Mouse (Mus musculus) bone marrow macrophage, adult 2 months (primary cell): ENCODE data around the gene Tctn1.

ENCODE experiments used
- CTCF ChIP-seq: IDR thresholded peaks from 2 replicates; pipeline ENCODE4 v1.5.1; 2012; ENCODE audit warnings: low read depth, mild to moderate bottlenecking, low read length, moderate library complexity
- POLR2A ChIP-seq: IDR thresholded peaks from 2 replicates; pipeline ENCODE4 v1.6.1; 2012; ENCODE audit warnings: mild to moderate bottlenecking, low read depth, low read length, borderline replicate concordance

DNA sequence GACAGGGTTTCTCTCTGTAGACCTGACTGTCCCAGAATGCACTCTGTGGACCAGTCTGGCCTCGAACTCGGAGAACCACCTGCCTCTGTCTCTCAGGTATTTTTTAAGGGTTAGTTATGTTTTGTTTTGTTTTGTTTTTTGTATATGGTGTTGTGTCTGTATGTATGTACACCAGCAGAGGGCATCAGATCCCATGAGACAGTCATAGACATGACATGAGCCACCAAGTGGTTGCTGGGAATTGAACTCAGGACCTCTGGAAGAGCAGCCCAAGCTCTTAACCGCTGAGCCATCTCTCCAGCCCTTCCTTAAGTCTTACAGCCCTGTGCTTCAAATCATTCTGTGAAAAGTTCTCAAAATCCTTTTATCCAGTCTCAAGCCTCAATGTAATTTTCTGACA is 927 bp upstream of the Tctn1 start:
- TF ChIP-seq CTCF (no peak), POLR2A (no peak)
